Mouse (Mus musculus) myocyte (in vitro differentiated cells): ENCODE measurements around the gene Grk5.

Source experiments
- MYOD1 ChIP-seq, 3 experiments: IDR thresholded peaks; one replicate each; pipeline ENCODE4 v1.6.1; 2011; ENCODE audit warnings: control low read depth in 2 of 3, low read depth in 2 of 3, mild to moderate bottlenecking in 2 of 3, moderate library complexity in 1 of 3; ENCODE audit not compliant: insufficient read length in 2 of 3, control insufficient read depth in 1 of 3
- MYOG ChIP-seq, 3 experiments: IDR thresholded peaks; one replicate each; pipeline ENCODE4 v1.6.1; 2011; ENCODE audit warnings: control low read depth in 2 of 3, low read depth in 2 of 3, mild to moderate bottlenecking in 2 of 3; ENCODE audit not compliant: insufficient read length in 2 of 3, control insufficient read depth in 1 of 3, insufficient read depth in 1 of 3
- POLR2A ChIP-seq: IDR thresholded peaks from one replicate; pipeline ENCODE4 v1.6.1; 2011; ENCODE audit warnings: low read depth, mild to moderate bottlenecking, control low read depth, moderate library complexity; ENCODE audit not compliant: insufficient read length

DNA sequence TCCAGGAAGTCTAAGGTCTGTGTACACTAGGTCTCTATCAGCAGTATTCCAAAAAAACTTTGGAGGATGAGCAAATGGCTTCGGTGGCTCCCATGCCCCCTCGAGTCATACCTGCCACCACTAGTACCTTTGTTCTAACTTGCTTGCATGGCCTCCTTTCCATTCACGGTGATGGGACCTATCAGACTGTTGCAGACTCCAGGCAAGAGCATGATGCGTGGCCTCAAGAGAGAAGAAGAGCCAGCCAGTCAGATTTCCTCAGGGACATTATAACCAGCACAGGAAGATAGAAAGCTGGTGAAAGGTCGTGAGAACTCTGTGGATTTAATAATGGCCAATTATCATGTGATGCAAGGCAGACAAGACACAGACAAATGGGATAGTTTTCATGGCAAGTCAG, 91.8 kb downstream of the Grk5 start:
- TF ChIP-seq MYOD1 (IDR thresholded peaks at IDR 0.05; ENCODE audit: control insufficient read depth in 1 of 3, insufficient read length in 2 of 3, low read depth in 2 of 3) = no peak
- TF ChIP-seq POLR2A = no peak
- no peak for TF ChIP-seq MYOG (IDR thresholded peaks at IDR 0.05; ENCODE audit: control insufficient read depth in 1 of 3, insufficient read depth in 1 of 3, insufficient read length in 2 of 3, low read depth in 2 of 3)
